Mouse (Mus musculus): ENCODE measurements at regions not wholly inside any gene's neighbourhood (a gene's known extent, or its start where the extent isn't known, plus 50 kb on each side); places are given as distances from the start of the nearest gene placed in this dataset.

DNA sequence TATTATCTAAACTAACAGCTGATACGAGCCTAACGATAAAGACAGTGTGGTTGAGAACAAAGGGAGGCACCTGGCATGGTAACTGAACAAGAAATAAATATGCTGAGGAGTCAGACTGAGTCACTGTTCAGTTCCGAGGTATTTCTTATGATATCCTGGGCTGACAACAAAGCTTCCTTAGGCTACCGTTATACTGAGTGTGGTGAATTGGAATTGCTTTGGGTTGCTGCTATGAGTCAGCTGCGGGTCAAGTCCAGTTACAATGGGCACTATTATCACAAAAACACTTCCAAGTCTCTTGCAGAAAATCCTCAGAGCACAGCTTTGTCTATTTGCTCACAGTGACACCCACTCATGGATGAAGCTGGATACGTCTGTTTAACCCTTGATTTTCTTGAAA is 199.5 kb upstream of the Tenm3 start:
- no peak for DNase-seq (ENCODE audit: extremely low spot score in 1 of 2, low spot score in 1 of 2)

DNA sequence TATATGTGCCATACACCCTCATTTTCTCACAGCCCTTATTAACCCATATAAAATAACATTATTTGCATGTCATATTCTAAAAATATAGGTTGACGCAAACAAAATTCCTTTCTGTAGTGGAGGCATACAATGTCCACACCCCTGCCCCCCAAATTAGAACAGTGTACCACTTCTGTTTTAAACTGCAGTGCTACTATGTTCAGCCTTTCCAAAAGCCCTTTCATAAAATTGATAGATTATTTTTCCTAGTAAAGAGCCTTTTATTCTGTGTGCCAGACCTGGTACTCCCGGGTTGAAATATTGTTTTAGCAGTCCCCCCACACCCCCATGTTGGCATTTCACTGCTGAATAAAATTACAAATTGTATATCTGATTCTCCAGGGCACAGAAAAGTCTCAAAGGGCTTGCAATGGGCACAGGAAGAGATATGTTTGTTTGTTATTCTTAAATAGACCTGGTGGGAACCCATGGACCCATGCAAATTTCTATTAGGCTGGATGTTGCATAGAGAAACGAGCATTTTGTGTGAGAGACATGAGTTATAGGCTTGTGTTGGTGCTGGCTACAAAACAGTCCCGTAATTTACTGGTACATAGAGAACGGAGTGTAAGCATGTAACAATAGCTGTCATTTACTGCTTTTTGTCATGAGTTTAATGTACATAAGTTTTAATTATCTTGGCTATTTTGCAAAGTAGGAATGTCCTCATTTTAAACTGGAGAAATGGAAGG is 192.4 kb upstream of the Tenm3 start:
- DNase-seq (ENCODE audit: extremely low spot score in 1 of 2, low spot score in 1 of 2), result no peak

- peak in 1 of 2 experiments; percentile 62 for DNase-seq (ENCODE audit: extremely low spot score in 1 of 2, low spot score in 1 of 2)
Observed at GRCm38 (mm10) chr8:49035519-49035918, 191.8 kb upstream of the Tenm3 start.

- no peak for DNase-seq (ENCODE audit: extremely low spot score in 1 of 2, low spot score in 1 of 2)
Observed at GRCm38 (mm10) chr8:49030255-49030654, 186.5 kb upstream of the Tenm3 start.

DNA sequence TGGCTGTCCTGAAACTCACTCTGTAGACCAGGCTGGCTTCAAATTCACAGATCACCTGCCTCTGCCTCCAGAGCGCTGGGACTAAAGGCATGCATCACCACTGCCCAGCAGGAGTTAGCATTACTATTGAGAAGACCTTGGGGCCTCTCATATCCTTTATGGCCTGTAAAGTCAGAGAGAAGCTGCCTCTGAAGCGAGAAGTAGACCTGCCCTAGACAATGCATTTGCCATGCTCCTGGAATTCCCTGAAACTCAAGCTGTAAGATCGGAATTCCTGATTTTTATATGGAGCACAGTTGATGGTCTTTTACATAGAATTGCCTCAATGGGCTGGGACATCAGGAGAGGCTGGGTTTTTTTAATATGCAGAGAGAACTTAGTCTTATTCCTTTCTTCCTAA is 174.0 kb upstream of the Tenm3 start:
- no peak for DNase-seq (ENCODE audit: extremely low spot score in 1 of 2, low spot score in 1 of 2)

DNA sequence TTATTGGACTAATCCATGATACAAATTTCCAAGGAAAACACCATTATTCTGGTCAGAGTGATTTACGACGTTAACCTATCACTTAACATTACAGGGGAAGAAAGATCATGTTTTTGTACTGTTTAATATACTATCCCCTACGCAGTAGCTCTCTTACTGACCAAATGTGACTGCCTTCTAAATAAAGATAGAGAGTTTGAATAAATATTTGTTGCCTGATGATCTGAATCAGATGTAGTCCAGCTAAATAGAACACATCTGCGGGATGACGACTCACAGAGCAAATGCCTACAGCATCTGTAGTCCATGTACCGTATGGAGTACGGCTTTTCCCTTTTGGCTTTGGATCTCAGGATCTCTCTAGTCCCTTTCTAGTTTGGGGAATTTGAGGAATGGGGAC is 171.9 kb upstream of the Tenm3 start:
- no peak for DNase-seq (ENCODE audit: extremely low spot score in 1 of 2, low spot score in 1 of 2)

- DNase-seq (ENCODE audit: extremely low spot score in 1 of 2, low spot score in 1 of 2), result no peak
Observed at GRCm38 (mm10) chr8:49015200-49015599, 171.4 kb upstream of the Tenm3 start.

DNA sequence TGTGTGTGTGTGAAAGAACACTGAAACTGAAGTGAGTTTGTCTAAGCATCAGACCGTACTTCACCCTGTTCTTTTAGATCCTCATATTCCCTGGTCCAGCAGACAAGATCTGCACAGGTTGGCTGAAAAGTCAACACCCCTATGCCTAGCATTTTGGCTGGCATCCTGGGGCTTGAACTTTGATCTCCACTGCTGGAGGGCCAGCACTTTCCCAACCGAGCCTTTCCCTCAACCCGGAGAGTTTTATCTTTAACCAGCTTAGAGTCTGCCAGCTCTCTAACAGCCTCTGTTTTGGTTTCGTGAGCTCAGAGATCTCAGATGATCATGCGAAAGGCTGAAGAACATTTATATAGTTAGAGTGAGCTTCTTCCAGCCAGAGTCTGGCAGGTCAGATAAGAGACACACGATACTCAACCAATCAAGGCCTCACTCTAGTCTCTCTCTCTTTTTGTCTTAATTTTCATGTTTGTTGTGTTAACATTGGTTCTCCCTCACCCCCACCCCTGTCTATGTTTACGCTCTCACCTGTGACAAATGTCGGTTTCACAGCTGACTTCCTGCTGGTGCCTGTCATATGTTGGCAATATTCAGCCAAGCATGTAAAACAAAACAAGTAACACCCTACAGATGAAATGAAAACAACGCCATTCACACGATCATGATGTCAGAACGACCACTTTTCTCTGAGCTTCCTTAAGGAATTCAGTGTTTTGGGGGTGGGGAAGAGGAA is 162.7 kb upstream of the Tenm3 start:
- DNase-seq (ENCODE audit: extremely low spot score in 1 of 2, low spot score in 1 of 2), result no peak

DNA sequence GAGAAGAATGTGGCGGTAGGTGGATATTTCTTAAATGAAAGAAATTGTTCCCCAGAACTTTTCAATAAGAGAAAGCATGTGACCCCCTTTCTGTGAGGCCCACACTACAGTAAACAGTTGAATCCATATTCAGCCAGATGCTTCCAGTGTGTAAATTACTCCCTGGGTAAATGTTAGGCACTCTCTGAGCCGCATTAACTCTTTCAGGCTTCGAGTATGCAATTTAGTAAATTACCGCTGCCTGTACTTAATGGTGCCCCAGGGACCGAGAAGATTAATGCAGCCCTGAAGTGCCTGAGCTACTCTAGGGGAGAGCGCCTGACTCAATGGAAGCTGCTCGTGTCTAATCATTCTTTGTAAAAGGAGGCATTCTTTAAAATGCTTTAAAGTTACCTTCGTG is 137.9 kb upstream of the Tenm3 start:
- no peak for DNase-seq (ENCODE audit: extremely low spot score in 1 of 2, low spot score in 1 of 2)

DNA sequence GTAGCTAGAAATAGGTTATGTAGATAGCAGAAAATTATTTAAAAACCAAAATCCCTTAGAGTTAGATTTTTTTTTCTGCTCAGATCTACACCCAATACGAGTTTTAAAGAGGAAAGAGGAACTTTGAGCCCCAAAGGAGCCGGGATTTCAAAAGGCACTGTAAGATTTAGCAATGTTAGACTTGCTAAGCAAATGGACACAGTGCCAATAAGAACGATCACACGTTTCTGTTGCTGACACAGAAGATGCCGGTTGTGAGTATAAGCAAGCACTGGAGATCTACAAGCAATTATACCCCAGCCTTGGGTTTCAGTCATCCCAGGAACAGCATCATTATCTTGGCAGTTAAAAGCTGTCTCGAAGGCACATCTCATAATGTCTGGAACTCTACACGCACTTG is 137.0 kb upstream of the Tenm3 start:
- DNase-seq (ENCODE audit: extremely low spot score in 1 of 2, low spot score in 1 of 2), result no peak

DNA sequence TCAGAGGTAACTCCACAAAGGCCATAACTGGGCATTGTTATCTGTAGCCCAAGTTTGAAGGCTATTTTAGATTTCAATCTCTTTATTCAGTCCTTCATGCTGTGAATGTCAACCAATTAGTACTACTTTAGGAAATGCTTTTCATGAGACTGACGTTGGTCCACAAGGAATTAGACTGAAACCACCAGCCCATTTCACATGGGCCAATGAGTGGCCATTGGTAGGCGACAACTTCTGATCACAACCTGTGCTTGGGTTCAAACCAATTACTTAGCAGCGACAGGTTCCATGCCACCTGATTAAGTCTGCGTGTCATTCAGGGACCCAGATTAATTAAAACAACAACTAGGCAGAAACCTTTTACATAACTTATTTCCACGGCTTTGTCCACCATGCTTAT is 126.9 kb upstream of the Tenm3 start:
- no peak for DNase-seq (ENCODE audit: extremely low spot score in 1 of 2, low spot score in 1 of 2)

DNA sequence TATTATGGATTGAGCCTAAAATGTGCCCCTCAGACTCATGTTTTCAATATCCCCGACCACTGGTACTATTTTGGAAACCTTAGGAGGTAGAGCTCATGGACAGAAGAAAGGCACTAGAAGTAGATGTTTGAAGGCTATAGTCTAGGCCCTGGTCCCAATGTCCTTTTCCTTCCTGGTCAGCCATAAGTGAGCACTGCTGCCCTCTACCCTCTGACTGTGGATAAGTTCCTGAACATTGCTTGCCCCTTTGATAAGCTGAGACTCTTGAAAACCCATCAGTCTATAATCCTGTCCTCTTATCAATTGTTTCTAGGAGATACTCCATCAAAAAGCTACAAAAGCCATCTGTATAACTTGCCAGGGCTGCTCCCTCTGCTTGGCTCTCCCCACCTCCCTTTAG is 121.2 kb upstream of the Tenm3 start:
- DNase-seq (ENCODE audit: extremely low spot score in 1 of 2, low spot score in 1 of 2), result no peak

DNA sequence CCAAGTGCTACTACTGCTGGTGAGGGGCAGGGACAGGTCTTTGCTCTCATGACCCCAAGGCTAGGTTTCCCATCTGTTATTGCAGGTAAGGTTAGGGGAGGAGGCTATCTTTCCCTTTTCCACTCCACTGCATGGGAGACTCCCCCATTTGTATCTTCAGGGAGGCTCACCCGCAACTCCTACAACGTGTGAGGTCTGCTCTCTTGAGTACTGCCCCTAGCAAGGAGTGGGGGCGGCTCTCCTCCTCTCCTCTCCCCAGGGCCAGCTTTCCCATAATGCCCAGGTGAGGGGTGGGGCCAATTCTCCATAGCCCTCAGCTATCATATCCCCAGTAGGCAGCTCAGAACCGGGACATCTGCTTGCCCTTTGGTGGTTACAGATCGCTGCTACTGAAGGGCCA is 113.9 kb upstream of the Tenm3 start:
- DNase-seq (ENCODE audit: extremely low spot score in 1 of 2, low spot score in 1 of 2), result no peak

GRCm38 (mm10) chr8:48951412-48951811 is 107.7 kb upstream of the Tenm3 start:
- no peak for DNase-seq (ENCODE audit: extremely low spot score in 1 of 2, low spot score in 1 of 2)

- no peak for DNase-seq (ENCODE audit: extremely low spot score in 1 of 2, low spot score in 1 of 2)
Observed at GRCm38 (mm10) chr8:48944177-48944576, 100.4 kb upstream of the Tenm3 start.

- DNase-seq (ENCODE audit: extremely low spot score in 1 of 2, low spot score in 1 of 2), result no peak
Observed at GRCm38 (mm10) chr8:48937144-48937543, 93.4 kb upstream of the Tenm3 start.

- no peak for DNase-seq (ENCODE audit: extremely low spot score in 1 of 2, low spot score in 1 of 2)
Observed at GRCm38 (mm10) chr8:48927135-48927534, 83.4 kb upstream of the Tenm3 start.

DNA sequence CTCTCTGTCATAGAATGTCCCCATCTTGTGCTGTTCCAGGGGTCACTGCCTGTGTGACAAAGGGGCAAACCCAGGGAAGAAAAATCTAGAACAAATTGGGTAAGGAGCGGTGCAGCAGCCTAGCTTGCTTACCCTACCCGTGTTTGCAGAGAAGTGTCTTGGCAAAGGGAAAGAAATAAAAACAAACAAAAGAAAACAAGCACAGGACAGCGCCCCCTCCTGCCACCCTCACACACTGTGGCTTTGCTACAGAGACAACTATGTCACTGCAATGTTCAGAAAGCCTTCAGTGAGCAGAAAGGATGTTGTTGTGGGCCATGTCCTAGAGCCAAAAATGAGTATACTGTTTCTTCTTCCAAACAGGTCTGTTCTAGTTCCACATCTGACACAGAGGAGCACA is 71.5 kb upstream of the Tenm3 start:
- no peak for DNase-seq (ENCODE audit: extremely low spot score in 1 of 2, low spot score in 1 of 2)

DNA sequence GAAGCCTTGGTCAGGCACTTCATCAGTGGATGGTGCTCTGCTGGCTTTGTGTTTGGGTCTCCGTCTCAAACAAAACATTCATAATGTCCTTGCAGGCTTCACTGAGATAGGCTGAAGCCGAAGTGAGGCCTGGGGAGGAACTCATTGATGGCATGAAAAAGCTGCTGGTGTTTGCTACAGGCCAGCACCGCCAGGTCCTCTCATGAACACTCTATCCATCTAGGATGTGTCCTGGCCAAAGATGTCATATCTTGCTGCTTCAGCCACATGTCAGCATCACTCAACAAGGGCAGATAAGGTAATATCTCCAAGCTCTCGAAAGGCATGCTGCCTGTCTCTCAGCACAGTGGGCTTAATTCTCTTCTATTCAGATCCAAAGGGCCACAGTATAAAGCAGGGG is 69.1 kb upstream of the Tenm3 start:
- no peak for DNase-seq (ENCODE audit: extremely low spot score in 1 of 2, low spot score in 1 of 2)

GRCm38 (mm10) chr8:48901668-48902406 is 58.1 kb upstream of the Tenm3 start:
- DNase-seq (ENCODE audit: extremely low spot score in 1 of 2, low spot score in 1 of 2), result no peak

GRCm38 (mm10) chr8:48896687-48897086 is 52.9 kb upstream of the Tenm3 start:
- no peak for DNase-seq (ENCODE audit: extremely low spot score in 1 of 2, low spot score in 1 of 2)

DNA sequence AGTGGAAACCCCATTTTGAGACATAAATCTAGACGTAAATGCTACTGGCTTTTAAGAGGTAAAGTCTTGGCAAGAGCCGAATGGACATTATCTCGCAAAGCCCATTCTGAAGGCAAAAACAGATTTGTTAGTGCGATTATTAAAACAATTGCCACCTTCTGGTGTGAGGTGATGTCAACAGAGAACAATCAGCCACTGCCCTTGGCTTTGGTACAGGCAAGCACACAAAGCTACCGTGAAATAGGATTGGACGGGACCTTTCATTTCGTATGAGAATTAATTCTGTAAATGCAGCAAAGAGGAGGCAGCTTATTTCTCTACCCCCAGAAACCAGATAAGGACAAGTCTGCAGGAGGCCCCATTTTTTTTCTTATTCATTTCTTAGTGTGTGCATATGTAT is 52.5 kb upstream of the Tenm3 start:
- no peak for DNase-seq (ENCODE audit: extremely low spot score in 1 of 2, low spot score in 1 of 2)
